Mouse (Mus musculus) brain, embryonic 14.5 days (tissue): ENCODE results near the gene Psmg3.

Source experiments
- CTCF ChIP-seq: fragments of 200-500 bp; IDR thresholded peaks from 2 replicates; pipeline ENCODE4 v1.5.1; 2012; ENCODE audit warnings: inconsistent platforms, mild to moderate bottlenecking, moderate library complexity, borderline replicate concordance; ENCODE audit not compliant: insufficient read depth, insufficient read length; ENCODE audit errors: extremely low read depth
- POLR2A ChIP-seq: fragments of 200-500 bp; IDR thresholded peaks from 2 replicates; pipeline ENCODE4 v1.6.1; 2012; ENCODE audit warnings: mild to moderate bottlenecking, inconsistent platforms, borderline replicate concordance; ENCODE audit not compliant: poor library complexity, insufficient read depth, insufficient read length, severe bottlenecking; ENCODE audit errors: extremely low read depth

DNA sequence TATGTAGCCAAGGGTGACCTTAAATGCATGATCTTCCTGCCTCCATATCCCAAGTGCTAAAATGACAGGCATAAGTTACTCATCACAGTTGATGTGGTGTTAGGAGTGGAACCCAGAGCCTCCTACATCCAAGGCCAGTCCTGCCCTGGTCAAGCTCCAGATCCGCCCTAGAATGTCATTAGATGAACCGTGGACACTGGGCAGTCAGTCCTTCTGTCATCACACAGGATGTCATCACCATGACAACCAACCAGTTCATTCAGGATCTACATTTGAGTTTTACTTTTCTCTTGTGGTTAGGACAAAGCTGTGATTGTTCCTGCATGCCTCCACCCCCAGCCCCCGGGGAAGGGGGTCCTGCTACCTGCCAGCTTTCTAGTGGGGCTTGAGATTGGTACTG lies 12.5 kb upstream of the Psmg3 start:
- TF ChIP-seq CTCF (no peak), POLR2A (no peak)
